Mouse (Mus musculus): Measurements from ENCODE around the gene Rfxank. TPM values are rescaled to one million over a fixed set of nuclear protein-coding genes. Genes with fewer than 3 reads are reported as not detected.

Gene Rfxank
- polyA plus RNA-seq, 1 experiment: 22.5 TPM

GRCm38 (mm10) chr8:70152537-70153257 lies 13.7 kb upstream of the Rfxank start:
- DNase-seq (ENCODE audit: low read depth in 1 of 2, low spot score in 2 of 2): peak in 1 of 2 experiments; percentile 77
- Histone ChIP-seq H3K27ac (ENCODE audit: insufficient read depth, low read length) (no peak overlapping the region), H3K4me3 (ENCODE audit: extremely low read depth, insufficient read depth, insufficient read length) (peak overlapping the region; percentile 29; the same call in 1 of the 2 replicates), H3K27me3 (ENCODE audit: control insufficient read depth, insufficient read depth, low read length) (no peaks in the 10 kb centered on the region), H3K4me1 (ENCODE audit: control insufficient read depth, insufficient read depth, insufficient read length) (peaks cover 10% of the 10 kb centered on the region; the same call in 1 of the 2 replicates), H3K36me3 (ENCODE audit: control insufficient read depth, insufficient read depth, low read length) (no peaks in the 10 kb centered on the region)
- TF ChIP-seq POLR2A (IDR thresholded peaks at IDR 0.05; ENCODE audit: low read depth, low read length): no peak
- TF ChIP-seq CTCF (IDR thresholded peaks at IDR 0.05; ENCODE audit: extremely low read depth, insufficient read depth, insufficient read length, insufficient replicate concordance): no peak
- WGBS: 22% methylated on average over 21 of the region's 22 CpGs

- Histone ChIP-seq H3K4me1 (ENCODE audit: control insufficient read depth, insufficient read depth, insufficient read length) (peaks cover 4% of the 10 kb centered on the region; the same call in 1 of the 2 replicates), H3K27me3 (ENCODE audit: control insufficient read depth, insufficient read depth, low read length) (no peaks in the 10 kb centered on the region), H3K36me3 (ENCODE audit: control insufficient read depth, insufficient read depth, low read length) (peaks cover 13% of the 10 kb centered on the region), H3K27ac (ENCODE audit: insufficient read depth, low read length) (no peak overlapping the region), H3K4me3 (ENCODE audit: extremely low read depth, insufficient read depth, insufficient read length) (no peak overlapping the region)
- 63% methylated on average over 13 of the region's 13 CpGs for WGBS
- TF ChIP-seq CTCF (IDR thresholded peaks at IDR 0.05; ENCODE audit: extremely low read depth, insufficient read depth, insufficient read length, insufficient replicate concordance): no peak
- TF ChIP-seq POLR2A (IDR thresholded peaks at IDR 0.05; ENCODE audit: low read depth, low read length): no peak
- no peak for DNase-seq (ENCODE audit: low read depth in 1 of 2, low spot score in 2 of 2)
Observed at GRCm38 (mm10) chr8:70150158-70150557, 11.2 kb upstream of the Rfxank start.

GRCm38 (mm10) chr8:70147678-70148607 lies 9.0 kb upstream of the Rfxank start:
- Histone ChIP-seq H3K27ac (ENCODE audit: insufficient read depth, low read length) (no peak overlapping the region), H3K4me1 (ENCODE audit: control insufficient read depth, insufficient read depth, insufficient read length) (peaks cover 4% of the 10 kb centered on the region; the same call in 1 of the 2 replicates), H3K4me3 (ENCODE audit: extremely low read depth, insufficient read depth, insufficient read length) (no peak overlapping the region), H3K27me3 (ENCODE audit: control insufficient read depth, insufficient read depth, low read length) (no peaks in the 10 kb centered on the region), H3K36me3 (ENCODE audit: control insufficient read depth, insufficient read depth, low read length) (peaks cover 27% of the 10 kb centered on the region)
- no peak for DNase-seq (ENCODE audit: low read depth in 1 of 2, low spot score in 2 of 2)
- TF ChIP-seq POLR2A (IDR thresholded peaks at IDR 0.05; ENCODE audit: low read depth, low read length): no peak
- no peak for TF ChIP-seq CTCF (IDR thresholded peaks at IDR 0.05; ENCODE audit: extremely low read depth, insufficient read depth, insufficient read length, insufficient replicate concordance)
- 59% methylated on average over 7 of the region's 7 CpGs for WGBS

DNA sequence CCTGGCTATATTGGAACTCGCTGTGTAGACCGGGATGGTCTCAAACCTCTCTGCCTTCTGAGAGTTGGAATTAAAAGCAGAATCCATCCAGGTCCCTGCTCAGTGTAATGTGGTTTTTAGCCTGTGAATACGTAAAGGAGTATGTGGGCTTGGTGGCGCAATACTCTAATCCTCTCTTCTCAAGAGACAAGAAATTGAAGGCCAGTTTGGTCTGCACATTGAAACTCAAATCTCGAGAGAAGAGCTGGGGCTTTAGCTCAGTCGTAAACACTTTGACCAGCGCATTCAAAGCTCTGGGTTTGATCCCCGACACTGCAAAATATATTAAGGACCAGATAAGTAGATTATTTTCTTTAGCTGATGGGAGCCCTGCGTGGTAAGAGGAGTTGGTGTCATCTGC lies 1.0 kb upstream of the Rfxank start:
- Histone ChIP-seq H3K4me3 (ENCODE audit: extremely low read depth, insufficient read depth, insufficient read length) (peak overlapping the region; percentile 77), H3K36me3 (ENCODE audit: control insufficient read depth, insufficient read depth, low read length) (peaks cover 19% of the 10 kb centered on the region), H3K27me3 (ENCODE audit: control insufficient read depth, insufficient read depth, low read length) (no peaks in the 10 kb centered on the region), H3K4me1 (ENCODE audit: control insufficient read depth, insufficient read depth, insufficient read length) (peaks cover 17% of the 10 kb centered on the region; the same call in 1 of the 2 replicates), H3K27ac (ENCODE audit: insufficient read depth, low read length) (peak overlapping the region; percentile 79)
- DNase-seq (ENCODE audit: low read depth in 1 of 2, low spot score in 2 of 2): no peak
- TF ChIP-seq POLR2A (IDR thresholded peaks at IDR 0.05; ENCODE audit: low read depth, low read length): no peak
- no peak for TF ChIP-seq CTCF (IDR thresholded peaks at IDR 0.05; ENCODE audit: extremely low read depth, insufficient read depth, insufficient read length, insufficient replicate concordance)
- 5% methylated on average over 9 of the region's 9 CpGs for WGBS

DNA sequence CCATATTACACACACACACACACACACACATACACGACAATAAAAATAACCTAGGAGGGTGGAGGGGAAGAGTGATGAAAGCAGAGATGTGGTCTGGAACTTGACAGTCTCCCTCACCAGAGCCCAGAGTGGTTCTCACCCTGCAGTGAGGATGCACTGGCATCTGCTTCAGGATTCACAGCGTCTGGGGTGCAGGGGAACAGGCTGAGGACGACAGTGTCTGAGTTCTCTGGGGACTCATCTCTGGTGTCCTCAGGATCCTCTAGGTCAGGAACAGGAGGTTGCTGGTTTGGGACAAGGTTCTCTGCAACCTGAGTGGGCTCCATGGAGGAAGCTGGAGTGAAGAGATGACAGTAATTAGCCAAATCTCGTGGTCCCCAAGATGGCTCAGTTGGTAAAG lies 1.1 kb downstream of the Rfxank start:
- no peaks in the 10 kb centered on the region for H3K27me3 ChIP-seq (ENCODE audit: control insufficient read depth, insufficient read depth, low read length)
- peaks cover 17% of the 10 kb centered on the region; the same call in 1 of the 2 replicates for H3K4me1 ChIP-seq (ENCODE audit: control insufficient read depth, insufficient read depth, insufficient read length)
- peaks cover 8% of the 10 kb centered on the region for H3K36me3 ChIP-seq (ENCODE audit: control insufficient read depth, insufficient read depth, low read length)
- H3K27ac ChIP-seq (ENCODE audit: insufficient read depth, low read length): no peak overlapping the region
- WGBS: 79% methylated on average over 4 of the region's 4 CpGs
- no peak for TF ChIP-seq POLR2A (IDR thresholded peaks at IDR 0.05; ENCODE audit: low read depth, low read length)
- TF ChIP-seq CTCF (IDR thresholded peaks at IDR 0.05; ENCODE audit: extremely low read depth, insufficient read depth, insufficient read length, insufficient replicate concordance): no peak
- no peak overlapping the region for H3K4me3 ChIP-seq (ENCODE audit: extremely low read depth, insufficient read depth, insufficient read length)
- DNase-seq (ENCODE audit: low read depth in 1 of 2, low spot score in 2 of 2): no peak

GRCm38 (mm10) chr8:70136591-70136990 lies 2.4 kb downstream of the Rfxank start:
- no peak overlapping the region for H3K27ac ChIP-seq (ENCODE audit: insufficient read depth, low read length)
- DNase-seq (ENCODE audit: low read depth in 1 of 2, low spot score in 2 of 2): no peak
- TF ChIP-seq CTCF (IDR thresholded peaks at IDR 0.05; ENCODE audit: extremely low read depth, insufficient read depth, insufficient read length, insufficient replicate concordance) (no peak), POLR2A (IDR thresholded peaks at IDR 0.05; ENCODE audit: low read depth, low read length) (no peak)
- peaks cover 2% of the 10 kb centered on the region for H3K36me3 ChIP-seq (ENCODE audit: control insufficient read depth, insufficient read depth, low read length)
- WGBS: 90% methylated on average over 4 of the region's 4 CpGs
- peaks cover 17% of the 10 kb centered on the region; the same call in 1 of the 2 replicates for H3K4me1 ChIP-seq (ENCODE audit: control insufficient read depth, insufficient read depth, insufficient read length)
- H3K27me3 ChIP-seq (ENCODE audit: control insufficient read depth, insufficient read depth, low read length): no peaks in the 10 kb centered on the region
- H3K4me3 ChIP-seq (ENCODE audit: extremely low read depth, insufficient read depth, insufficient read length): no peak overlapping the region

Data from spleen, adult 2 months (tissue).